Mouse (Mus musculus) limb, embryonic 13.5 days (tissue): ENCODE measurements around the gene Rogdi. TPM values are rescaled to one million over a fixed set of nuclear protein-coding genes. Genes with fewer than 3 reads are reported as not detected.

Experiments
- polyA plus RNA-seq: library from polyadenylated mRNA; unstranded; fragments of >200 nt; fragmentation: Nextera tagmentation; extraction: Ambion mirVana; gene quantifications from 2 replicates; pipeline ENCODE4 v1.2.1, GENCODE M21; 2015

Gene Rogdi
- polyA plus RNA-seq, 1 experiment from 2014 or later, result 63.6 TPM

Other genes starting within 250 kb of the Rogdi start
- 97.5 and 102 TPM in 2 replicates for gene Cdip1, start 223.3 kb downstream of the Rogdi start, polyA plus RNA-seq
- 0.75 and 1.2 TPM in 2 replicates for gene 4930562C15Rik, start 178.1 kb downstream of the Rogdi start, polyA plus RNA-seq
- gene Ubald1, start 133.2 kb downstream of the Rogdi start, polyA plus RNA-seq, result 41.1 and 42.1 TPM in 2 replicates
- 98.9 and 102 TPM in 2 replicates for gene Mgrn1, start 127.3 kb downstream of the Rogdi start, polyA plus RNA-seq
- gene Nudt16l1, start 74.8 kb downstream of the Rogdi start, polyA plus RNA-seq, result 178 and 182 TPM in 2 replicates
- gene Anks3, start 49.3 kb downstream of the Rogdi start, polyA plus RNA-seq, result 76.2 and 76.4 TPM in 2 replicates
- gene Sept12, start 15.7 kb downstream of the Rogdi start, polyA plus RNA-seq, result not detected in 2 replicates
- 4.1 and 4.8 TPM in 2 replicates for gene Smim22, start 6.3 kb downstream of the Rogdi start, polyA plus RNA-seq
- 140 and 150 TPM in 2 replicates for gene Glyr1, start 36.3 kb upstream of the Rogdi start, polyA plus RNA-seq
- 21.6 and 22.8 TPM in 2 replicates for gene Ubn1, start 36.5 kb upstream of the Rogdi start, polyA plus RNA-seq
- 5.5 and 5.8 TPM in 2 replicates for gene Ppl, start 118.9 kb upstream of the Rogdi start, polyA plus RNA-seq
- 0.06 and 0.10 TPM in 2 replicates for gene Sec14l5, start 133.6 kb upstream of the Rogdi start, polyA plus RNA-seq
- 15.5 and 16.5 TPM in 2 replicates for gene Nagpa, start 190.5 kb upstream of the Rogdi start, polyA plus RNA-seq
- 1.7 and 2.0 TPM in 2 replicates for gene AU021092, start 208.7 kb upstream of the Rogdi start, polyA plus RNA-seq
- 34.0 and 35.8 TPM in 2 replicates for gene Alg1, start 220.1 kb upstream of the Rogdi start, polyA plus RNA-seq
- 19.4 and 21.7 TPM in 2 replicates for gene Eef2kmt, start 242.4 kb upstream of the Rogdi start, polyA plus RNA-seq